Mouse (Mus musculus): ENCODE data around the gene Cenpa. TPM values are rescaled to one million over a fixed set of nuclear protein-coding genes. Genes with fewer than 3 reads are reported as not detected.

Gene Cenpa
- polyA plus RNA-seq, 1 experiment from 2014 or later: 52.3 TPM

DNA sequence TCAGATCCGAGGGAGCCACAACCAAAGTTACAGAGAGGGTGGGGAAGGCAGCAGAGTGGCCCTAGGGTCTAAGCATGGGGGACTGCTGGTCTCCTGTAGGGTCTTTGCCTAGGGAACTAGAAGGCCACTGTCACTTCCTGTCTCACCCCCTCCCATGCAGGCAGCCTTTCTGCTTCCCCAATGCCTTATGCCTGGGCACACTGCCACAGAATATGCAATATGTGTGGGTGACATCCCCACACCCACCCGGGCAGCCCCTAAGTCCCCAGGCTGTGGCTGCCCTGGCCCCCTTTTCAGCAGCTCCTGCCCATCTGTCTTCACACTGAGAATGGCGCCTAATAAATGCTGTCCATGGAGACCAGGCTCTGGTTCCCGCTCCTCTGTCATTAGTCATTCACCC is 41.7 kb upstream of the Cenpa start:
- H3K36me3 ChIP-seq: no peaks in the 10 kb centered on the region
- peaks cover 13% of the 10 kb centered on the region for H3K4me1 ChIP-seq (replicated peaks)
- H3K4me2 ChIP-seq: no peak overlapping the region
- no peaks in the 10 kb centered on the region for H3K9me3 ChIP-seq
- no peak for ATAC-seq (ENCODE audit: low FRiP score, low read depth)
- H3K9ac ChIP-seq: no peak overlapping the region
- no peak overlapping the region for H3K4me3 ChIP-seq
- H3K27me3 ChIP-seq: peaks cover 25% of the 10 kb centered on the region
- WGBS: 47% methylated on average over 4 of the region's 4 CpGs
- H3K27ac ChIP-seq (replicated peaks): no peak overlapping the region

DNA sequence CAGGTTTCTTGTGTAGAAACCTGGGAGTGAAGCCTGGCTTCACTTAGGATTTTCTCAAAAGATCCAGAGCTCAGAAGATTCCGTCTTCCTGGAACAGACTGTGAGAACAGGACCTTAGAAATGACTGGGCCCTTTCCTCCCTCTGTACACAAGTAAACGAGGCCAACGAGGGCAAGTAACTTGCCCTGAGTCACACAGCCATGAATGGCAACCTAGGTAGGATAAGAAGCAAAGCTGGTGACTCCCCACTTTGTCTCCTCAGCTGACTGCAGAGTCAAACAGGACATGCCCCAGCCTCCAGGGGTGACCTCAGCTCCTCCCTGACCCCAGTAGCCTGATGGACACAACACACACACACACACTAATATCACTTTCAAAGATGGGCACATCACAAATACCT is 41.2 kb upstream of the Cenpa start:
- Histone ChIP-seq H3K4me1 (replicated peaks) (peaks cover 13% of the 10 kb centered on the region), H3K9ac (no peak overlapping the region), H3K4me3 (no peak overlapping the region), H3K9me3 (no peaks in the 10 kb centered on the region), H3K27ac (replicated peaks) (no peak overlapping the region), H3K4me2 (no peak overlapping the region), H3K36me3 (no peaks in the 10 kb centered on the region), H3K27me3 (peaks cover 25% of the 10 kb centered on the region)
- WGBS: 64% methylated on average over 3 of the region's 3 CpGs
- no peak for ATAC-seq (ENCODE audit: low FRiP score, low read depth)

DNA sequence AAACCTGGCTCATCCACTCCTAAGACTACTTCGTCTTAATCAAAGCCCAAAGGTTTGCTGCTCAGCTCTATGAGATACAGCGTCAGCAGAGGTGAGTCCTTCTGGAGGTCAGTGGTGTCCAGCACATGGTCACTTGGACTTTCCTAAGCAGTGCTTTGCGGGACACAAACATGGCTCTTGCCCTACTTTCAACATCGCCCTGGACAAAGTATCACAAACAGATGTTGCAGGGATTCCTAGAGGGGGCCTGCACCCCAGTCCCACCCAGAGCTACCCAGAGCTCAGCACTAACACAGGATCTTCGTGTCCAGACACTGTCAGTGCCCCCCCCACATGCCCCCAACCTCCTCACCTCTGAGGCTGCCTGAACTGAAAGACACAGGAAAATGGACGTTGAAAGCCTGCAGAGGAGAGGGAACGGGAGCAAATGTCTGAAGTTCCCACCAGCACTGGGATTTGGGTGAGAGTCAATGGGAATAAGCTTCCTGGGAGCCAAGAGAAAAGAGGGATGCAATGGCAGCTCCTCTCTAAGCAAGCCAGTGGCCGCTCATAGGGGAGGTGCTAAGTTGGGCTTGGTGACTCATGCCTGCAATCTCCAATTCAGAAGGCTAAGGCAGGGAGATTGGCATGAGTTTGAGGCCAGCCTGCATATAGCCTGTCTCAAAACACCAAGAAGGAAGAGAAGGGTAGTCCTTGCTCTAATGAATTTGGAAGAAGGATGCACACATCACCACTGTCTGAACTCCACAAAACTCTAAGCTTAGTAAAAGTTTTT is 40.1 kb upstream of the Cenpa start:
- H3K9me3 ChIP-seq: no peaks in the 10 kb centered on the region
- H3K27me3 ChIP-seq: peaks cover 14% of the 10 kb centered on the region
- ATAC-seq (ENCODE audit: low FRiP score, low read depth): no peak
- H3K4me3 ChIP-seq: no peak overlapping the region
- no peak overlapping the region for H3K9ac ChIP-seq
- H3K4me2 ChIP-seq: no peak overlapping the region
- H3K4me1 ChIP-seq (replicated peaks): peaks cover 13% of the 10 kb centered on the region
- no peak overlapping the region for H3K27ac ChIP-seq (replicated peaks)
- 84% methylated on average over 8 of the region's 8 CpGs for WGBS
- no peaks in the 10 kb centered on the region for H3K36me3 ChIP-seq

DNA sequence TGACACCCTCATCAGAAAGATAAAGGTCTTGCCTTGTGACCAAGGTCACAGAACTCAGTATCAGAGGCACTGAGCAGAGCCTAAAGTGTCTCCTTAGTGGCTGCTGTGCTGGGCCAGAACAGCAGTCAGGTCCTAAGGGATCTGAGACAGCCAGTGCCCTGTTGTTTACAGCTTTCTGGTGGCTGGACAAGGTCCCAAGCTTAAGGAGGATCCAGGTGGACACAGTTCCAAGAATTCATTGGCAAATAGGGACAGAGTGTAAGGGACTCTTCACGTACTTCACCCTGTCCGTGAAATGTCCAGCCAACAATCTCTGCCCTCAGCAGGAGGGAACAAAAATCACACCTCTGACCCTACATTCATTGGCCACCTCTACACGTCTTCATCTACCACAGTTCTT is 38.1 kb upstream of the Cenpa start:
- Histone ChIP-seq H3K27me3 (no peaks in the 10 kb centered on the region; the same call in 1 of the 2 replicates), H3K36me3 (no peaks in the 10 kb centered on the region), H3K4me3 (no peak overlapping the region), H3K4me1 (replicated peaks) (no peaks in the 10 kb centered on the region), H3K9ac (no peak overlapping the region), H3K4me2 (no peak overlapping the region), H3K27ac (replicated peaks) (no peak overlapping the region), H3K9me3 (no peaks in the 10 kb centered on the region)
- no peak for ATAC-seq (ENCODE audit: low FRiP score, low read depth)
- WGBS: 78% methylated on average over 3 of the region's 3 CpGs

DNA sequence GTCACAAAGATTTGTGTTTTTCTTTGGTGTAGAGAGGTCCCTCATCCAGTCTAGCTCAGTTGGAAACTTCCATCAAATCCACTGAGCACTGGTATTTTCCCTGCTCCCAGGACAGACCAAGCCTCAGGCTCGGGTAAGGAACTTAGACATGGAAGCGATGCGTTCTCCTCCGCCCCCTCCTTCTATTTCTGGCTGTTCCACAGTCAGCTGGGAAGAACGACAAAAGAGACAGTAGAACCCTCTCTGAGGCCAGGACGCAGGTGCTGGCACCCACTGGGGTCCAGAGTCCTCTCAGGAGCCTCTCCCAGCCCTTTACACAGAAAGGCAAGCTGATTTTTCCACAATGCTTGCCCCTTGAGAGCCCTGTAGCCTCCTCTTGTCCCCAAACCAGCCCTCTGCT is 36.2 kb upstream of the Cenpa start:
- WGBS: 73% methylated on average over 6 of the region's 6 CpGs
- no peak overlapping the region for H3K4me3 ChIP-seq
- H3K4me1 ChIP-seq (replicated peaks): no peaks in the 10 kb centered on the region
- no peak for ATAC-seq (ENCODE audit: low FRiP score, low read depth)
- no peaks in the 10 kb centered on the region for H3K9me3 ChIP-seq
- no peaks in the 10 kb centered on the region for H3K27me3 ChIP-seq
- no peak overlapping the region for H3K4me2 ChIP-seq
- no peaks in the 10 kb centered on the region for H3K36me3 ChIP-seq
- H3K27ac ChIP-seq (replicated peaks): no peak overlapping the region
- H3K9ac ChIP-seq: no peak overlapping the region

DNA sequence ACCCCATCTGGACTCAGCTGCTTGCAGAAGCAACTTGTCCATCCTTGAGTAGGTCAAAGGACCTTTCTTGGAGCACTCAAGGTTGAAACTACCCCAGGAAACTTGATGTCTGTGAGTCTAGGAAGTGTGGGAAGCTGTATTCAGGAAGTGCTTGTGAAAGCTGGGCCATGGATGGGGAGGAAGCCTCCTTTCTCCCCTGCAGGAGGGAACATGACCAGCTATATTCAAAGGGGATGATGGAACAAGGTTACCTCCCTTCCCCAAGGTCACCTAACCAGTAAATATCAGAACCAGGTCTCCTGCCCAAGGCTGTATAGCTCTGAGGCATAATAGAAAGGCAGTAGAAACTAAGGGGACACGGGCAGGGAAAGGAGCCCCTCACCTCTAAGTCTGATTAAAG is 34.4 kb upstream of the Cenpa start:
- Histone ChIP-seq H3K9me3 (no peaks in the 10 kb centered on the region), H3K27me3 (no peaks in the 10 kb centered on the region), H3K36me3 (no peaks in the 10 kb centered on the region), H3K27ac (replicated peaks) (no peak overlapping the region), H3K9ac (no peak overlapping the region), H3K4me3 (no peak overlapping the region), H3K4me2 (no peak overlapping the region), H3K4me1 (replicated peaks) (no peaks in the 10 kb centered on the region)
- no peak for ATAC-seq (ENCODE audit: low FRiP score, low read depth)
- WGBS: 74% methylated on average over 1 of the region's 1 CpGs

DNA sequence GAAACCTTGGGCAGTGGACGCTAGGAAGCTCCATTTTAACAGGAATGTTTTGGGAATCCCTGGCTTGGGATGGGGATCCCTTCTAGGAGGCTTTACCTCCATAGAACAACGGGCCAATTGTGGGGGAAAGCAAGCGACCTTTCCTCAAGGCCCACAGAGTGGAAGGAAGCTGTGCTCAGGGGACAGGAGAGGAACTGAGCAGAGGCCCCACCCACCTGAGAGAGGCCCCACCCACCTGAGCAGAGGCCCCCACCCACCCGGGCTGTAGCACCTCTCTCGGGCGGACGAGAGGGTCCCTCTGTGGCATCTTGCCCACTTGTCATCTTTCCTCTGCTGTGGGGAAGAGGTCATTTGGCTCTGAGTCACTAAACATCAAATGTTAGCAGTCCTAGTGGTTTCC is 29.6 kb upstream of the Cenpa start:
- Histone ChIP-seq H3K27ac (replicated peaks) (no peak overlapping the region), H3K4me3 (no peak overlapping the region), H3K9me3 (no peaks in the 10 kb centered on the region), H3K27me3 (no peaks in the 10 kb centered on the region), H3K4me1 (replicated peaks) (no peaks in the 10 kb centered on the region), H3K4me2 (no peak overlapping the region), H3K9ac (no peak overlapping the region), H3K36me3 (no peaks in the 10 kb centered on the region)
- 62% methylated on average over 7 of the region's 7 CpGs for WGBS
- ATAC-seq (ENCODE audit: low FRiP score, low read depth): no peak

DNA sequence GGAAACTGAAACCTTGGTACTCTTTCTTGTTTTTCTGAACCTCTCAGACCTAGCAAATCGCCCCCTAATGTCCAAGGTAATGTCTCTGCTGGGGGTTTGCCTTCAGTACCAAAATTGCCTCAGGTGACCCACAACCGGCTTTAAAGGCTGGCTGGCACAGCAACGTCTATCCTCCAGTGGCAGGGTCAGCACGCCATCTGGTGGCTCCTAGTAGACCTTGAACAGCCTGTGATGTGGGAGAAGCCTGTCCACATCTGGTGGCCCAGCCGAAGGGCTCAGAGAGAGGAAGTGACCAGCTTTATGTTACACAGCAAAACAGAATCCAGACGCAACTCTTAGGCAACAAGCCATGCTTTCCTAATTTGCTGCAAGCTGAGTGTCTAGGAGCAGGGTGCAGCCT is 28.5 kb upstream of the Cenpa start:
- ATAC-seq (ENCODE audit: low FRiP score, low read depth): peak; percentile 81; the same call in 1 of the 2 replicates
- H3K27me3 ChIP-seq: no peaks in the 10 kb centered on the region
- no peak overlapping the region for H3K4me2 ChIP-seq
- no peaks in the 10 kb centered on the region for H3K36me3 ChIP-seq
- H3K4me3 ChIP-seq: no peak overlapping the region
- no peak overlapping the region for H3K27ac ChIP-seq (replicated peaks)
- no peaks in the 10 kb centered on the region for H3K4me1 ChIP-seq (replicated peaks)
- WGBS: 6% methylated on average over 6 of the region's 6 CpGs
- H3K9ac ChIP-seq: no peak overlapping the region
- H3K9me3 ChIP-seq: no peaks in the 10 kb centered on the region

DNA sequence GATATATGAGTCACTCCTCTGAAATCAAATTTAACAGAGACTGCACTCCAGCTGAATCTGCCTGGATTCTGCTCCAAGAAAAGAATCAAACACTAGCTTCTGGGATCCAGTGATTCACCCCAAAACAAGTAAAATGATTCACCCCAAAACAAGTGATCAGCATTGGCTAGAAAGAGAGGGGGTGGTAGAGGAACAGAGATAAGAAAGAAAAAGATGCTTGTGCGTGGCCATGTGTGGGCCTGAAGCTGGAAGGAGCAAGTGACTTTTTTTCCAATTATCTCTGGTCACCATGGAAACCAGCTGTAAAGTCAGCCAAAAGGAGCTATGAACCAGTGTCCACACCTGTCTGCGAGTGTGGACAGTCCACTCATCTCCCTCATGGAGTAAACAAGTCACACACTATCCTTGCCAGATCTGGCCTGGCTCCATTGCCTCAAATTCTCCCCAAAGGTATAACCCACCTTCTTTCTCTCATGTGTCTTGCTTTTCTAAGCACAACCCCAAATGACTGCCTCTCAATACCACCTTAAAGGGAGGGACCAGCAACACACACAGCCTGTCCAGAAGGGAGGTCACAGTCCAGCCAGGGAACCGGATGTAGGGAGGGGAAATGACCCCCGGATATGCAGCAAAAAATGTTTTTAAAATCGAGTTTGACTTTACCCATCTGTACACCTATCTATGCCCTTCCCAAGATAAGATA is 22.9 kb upstream of the Cenpa start:
- Histone ChIP-seq H3K9me3 (no peaks in the 10 kb centered on the region), H3K4me1 (replicated peaks) (peaks cover 12% of the 10 kb centered on the region), H3K4me2 (no peak overlapping the region), H3K36me3 (no peaks in the 10 kb centered on the region), H3K9ac (no peak overlapping the region), H3K4me3 (no peak overlapping the region), H3K27me3 (no peaks in the 10 kb centered on the region), H3K27ac (replicated peaks) (no peak overlapping the region)
- 64% methylated on average over 5 of the region's 5 CpGs for WGBS
- no peak for ATAC-seq (ENCODE audit: low FRiP score, low read depth)

DNA sequence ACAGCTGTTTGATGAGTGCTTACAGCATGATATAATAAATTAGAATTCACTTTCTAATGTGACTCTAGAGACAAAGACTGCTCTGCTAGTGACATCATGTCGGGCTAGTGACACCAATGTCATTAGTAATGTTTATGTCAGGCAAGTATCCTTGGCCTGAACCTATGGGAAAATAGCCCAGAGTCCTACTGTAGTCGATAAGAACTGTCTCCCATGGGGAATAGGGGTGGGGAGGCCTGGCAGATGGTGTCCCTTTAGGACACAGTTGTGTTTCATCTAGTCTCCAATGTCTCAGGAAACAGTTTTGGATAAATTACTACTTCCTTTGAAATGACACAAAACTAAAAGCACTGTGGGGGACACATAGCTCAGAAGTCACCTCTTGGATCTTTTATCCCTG is 20.5 kb upstream of the Cenpa start:
- no peak overlapping the region for H3K9ac ChIP-seq
- no peak for ATAC-seq (ENCODE audit: low FRiP score, low read depth)
- peaks cover 25% of the 10 kb centered on the region for H3K4me1 ChIP-seq (replicated peaks)
- no peaks in the 10 kb centered on the region for H3K9me3 ChIP-seq
- no peak overlapping the region for H3K4me3 ChIP-seq
- no peak overlapping the region for H3K27ac ChIP-seq (replicated peaks)
- no peak overlapping the region for H3K4me2 ChIP-seq
- 60% methylated on average over 2 of the region's 2 CpGs for WGBS
- no peaks in the 10 kb centered on the region for H3K36me3 ChIP-seq
- H3K27me3 ChIP-seq: no peaks in the 10 kb centered on the region

DNA sequence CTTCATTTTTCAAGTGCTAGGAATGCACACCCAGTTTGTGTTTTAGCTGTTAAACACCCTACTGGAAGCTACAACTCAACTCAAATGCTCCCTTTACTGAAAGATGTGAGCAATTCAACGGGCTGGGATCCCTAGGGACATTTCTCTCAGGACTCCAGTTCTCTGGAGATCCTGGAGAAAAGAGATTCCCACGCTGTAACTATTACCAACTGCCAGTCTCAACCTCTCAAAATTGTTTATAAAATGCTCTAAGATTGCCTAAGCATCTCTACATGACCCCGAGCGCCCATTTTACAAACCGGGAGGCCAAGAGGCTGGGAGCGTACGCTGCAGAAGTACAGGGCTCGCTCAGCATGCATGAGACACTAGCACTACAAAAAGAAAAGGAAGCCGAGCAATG is 19.2 kb upstream of the Cenpa start:
- 9% methylated on average over 9 of the region's 9 CpGs for WGBS
- Histone ChIP-seq H3K4me2 (peak overlapping the region; percentile 96), H3K4me3 (peak overlapping the region; percentile 59), H3K9ac (peak overlapping the region; percentile 73), H3K36me3 (no peaks in the 10 kb centered on the region), H3K27ac (replicated peaks) (peak overlapping the region; percentile 73), H3K27me3 (no peaks in the 10 kb centered on the region), H3K4me1 (replicated peaks) (peaks cover 25% of the 10 kb centered on the region), H3K9me3 (no peaks in the 10 kb centered on the region)
- ATAC-seq (ENCODE audit: low FRiP score, low read depth): no peak

DNA sequence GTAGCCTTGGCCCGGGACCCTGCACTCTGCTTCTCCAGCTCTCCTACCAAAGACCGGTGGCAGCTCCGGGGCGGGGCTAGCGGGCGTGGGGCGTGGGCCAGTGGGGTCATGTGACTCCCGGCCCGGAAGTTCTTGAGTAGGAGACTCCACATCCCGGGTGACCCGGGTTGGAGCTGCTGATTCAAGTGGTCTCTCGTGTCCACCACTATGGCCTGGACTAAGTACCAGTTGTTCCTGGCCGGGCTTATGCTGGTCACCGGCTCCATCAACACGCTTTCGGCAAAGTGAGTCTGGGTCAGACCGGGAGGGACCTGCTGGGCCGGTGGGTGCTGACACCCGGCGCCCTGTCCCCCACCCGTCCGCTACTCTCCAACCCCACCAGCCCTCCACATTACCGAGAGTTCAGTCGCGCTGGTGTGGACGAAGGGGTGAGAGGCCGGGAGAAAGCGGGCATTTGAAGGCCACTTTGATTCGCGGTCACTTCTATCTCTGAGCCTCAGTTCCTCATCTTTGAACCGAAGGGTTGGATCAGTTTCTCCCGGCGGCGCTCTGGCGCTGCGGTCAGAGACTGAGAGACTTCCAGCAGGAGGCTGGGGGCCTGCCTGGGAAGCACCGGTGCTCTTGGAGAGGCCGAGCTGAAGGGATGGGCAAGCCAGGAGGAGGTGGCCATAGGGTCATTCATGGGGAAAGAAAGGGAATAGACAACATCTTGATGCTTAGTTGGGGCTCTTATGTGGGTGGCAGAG is 18.6 kb upstream of the Cenpa start, which contains the start of gene Slc35f6:
Slc35f6 (plus strand) TSS at position 119 of the 746 bp plus-strand sequence.
- Histone ChIP-seq H3K27ac (replicated peaks) (peak within 1 kb of the TSS; percentile 73), H3K4me1 (replicated peaks) (peaks cover 25% of the 10 kb centered on the region), H3K4me2 (peak within 1 kb of the TSS; percentile 96), H3K9ac (peak within 1 kb of the TSS; percentile 73), H3K27me3 (no peaks in the 10 kb centered on the region), H3K4me3 (peak within 1 kb of the TSS; percentile 59), H3K9me3 (no peaks in the 10 kb centered on the region), H3K36me3 (no peaks in the 10 kb centered on the region)
- WGBS: under 1% methylated on average over 38 of the region's 38 CpGs
- peak; percentile 95 for ATAC-seq (ENCODE audit: low FRiP score, low read depth)
